Mouse (Mus musculus): ENCODE data around the gene Heatr5b.
"Not testable (repeated sequence)": the region's sequence is repeated elsewhere in the genome, so short reads cannot be mapped to it uniquely, and the experiment has no call there.

The Heatr5b gene

DNA sequence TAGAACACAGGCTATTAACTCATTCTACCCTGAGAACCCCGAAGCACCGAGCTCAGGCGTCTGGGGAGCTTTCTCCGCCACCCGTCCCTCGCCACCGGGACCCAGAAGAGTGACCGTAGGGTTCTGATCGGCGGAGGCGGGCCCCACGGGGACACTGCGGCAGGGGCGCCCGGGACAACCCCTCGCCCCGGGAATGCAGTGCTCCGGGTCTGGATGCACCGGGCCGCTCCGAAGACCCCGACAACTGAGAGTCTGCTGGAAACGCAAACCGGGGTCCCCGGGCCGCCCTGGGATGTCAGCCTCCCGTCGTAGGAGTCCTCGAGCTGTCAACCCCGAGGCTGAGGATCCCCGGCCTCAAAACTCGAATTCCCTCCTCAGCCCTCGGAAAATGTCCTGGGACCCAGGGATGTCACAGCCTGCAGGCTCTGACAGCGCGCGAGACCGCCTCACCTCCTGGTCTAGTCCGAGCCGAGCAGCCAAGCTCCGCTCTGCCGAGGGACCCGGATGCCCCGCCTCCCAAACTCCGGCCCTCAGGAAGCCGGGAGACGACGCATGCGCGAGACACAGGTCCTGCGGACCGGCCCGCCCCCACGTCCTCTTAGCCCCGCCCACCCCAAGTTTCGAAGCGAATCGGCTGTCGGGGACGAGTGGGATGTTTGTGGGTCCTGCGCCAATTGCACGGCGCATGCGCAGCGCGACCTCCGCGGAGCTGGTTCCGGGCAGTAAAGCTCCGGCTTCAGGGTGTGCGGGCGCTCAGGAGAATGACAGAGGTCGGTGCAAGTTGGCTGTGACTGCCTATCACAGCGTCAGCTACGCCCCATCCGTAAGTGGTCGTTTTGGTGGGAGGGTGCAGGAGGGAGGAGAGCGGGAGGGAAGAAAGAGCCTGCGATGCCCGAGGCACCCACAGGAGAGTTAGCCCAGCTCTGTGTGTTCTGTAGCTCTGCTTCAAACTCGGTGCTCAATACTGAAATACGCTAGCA lies at the start of gene Heatr5b, which contains the start of gene Gpatch11:
TSS of gene Heatr5b (minus strand) at position 509 of the 980 bp plus-strand sequence.
TSS of gene Gpatch11 (plus strand) at position 712 of the 980 bp plus-strand sequence.
- in situ Hi-C loops (cut with MboI; ENCODE audit: unreplicated experiment in 2 of 2), result loop anchor here (5.0 to 25.0 kb wide), 2 partner anchors 102 to 1027 kb away; partner anchors contain the start of genes Cebpz (in 1 of the 2) and Ndufaf7 (in 1 of the 2)

DNA sequence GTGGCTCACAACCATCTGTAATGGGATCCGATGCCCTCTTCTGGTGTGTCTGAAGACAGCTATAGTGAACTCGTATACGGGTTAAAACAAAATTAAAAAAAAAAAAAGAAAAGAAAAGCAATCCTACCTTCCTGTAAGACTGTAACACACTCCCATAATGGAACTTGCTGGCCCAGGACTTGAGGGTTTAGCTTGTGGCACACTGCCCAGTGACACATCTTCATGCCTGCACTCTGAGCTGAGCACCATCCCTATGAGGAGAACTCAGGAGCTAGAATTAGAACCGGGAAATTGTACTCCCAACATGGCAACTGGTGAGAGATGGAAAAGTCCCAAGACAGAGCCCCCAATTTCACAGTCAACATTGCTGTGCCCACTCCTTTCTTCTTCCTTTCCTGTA lies 48.1 kb upstream of the Heatr5b start:
- in situ Hi-C loops (cut with MboI; ENCODE audit: unreplicated experiment in 2 of 2), result loop anchor here in 1 of 2 experiments (25.0 kb wide), 1 partner anchor 479 kb away; the partner anchor contains the start of gene Cdc42ep3

DNA sequence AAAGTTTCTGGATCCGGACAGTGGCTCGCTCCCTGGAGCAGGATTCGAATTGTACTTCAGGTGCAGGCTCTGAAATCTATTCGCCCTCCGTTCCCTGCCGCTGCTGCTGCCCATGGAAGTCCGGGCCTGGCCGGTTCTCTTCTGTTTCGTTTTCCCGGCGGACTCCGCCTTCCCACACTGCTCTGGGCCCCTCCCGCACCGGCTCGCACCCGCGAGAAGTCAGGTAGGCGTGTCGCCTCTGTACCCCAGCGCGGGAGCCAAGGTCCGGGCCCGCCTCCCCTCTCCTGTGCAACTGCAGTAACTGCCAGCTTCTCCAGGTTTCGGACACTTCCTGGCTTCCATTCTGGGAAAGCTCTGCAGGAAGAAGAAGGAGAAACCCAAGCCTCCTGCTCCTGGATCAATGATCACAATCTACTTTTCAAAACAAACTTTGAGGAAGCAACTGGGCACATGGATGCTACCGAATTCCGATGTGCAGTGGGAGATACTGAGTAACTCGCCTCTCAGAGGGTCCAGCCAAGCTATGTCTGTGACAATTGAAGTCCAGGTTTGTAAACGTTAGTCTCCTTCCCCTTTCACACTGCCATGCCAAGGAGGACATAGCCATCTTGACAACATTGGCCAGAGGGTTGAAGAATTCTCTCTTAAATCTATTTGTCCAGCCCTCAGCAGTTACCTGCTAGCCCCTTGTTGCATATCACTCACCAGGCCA lies 47.4 kb upstream of the Heatr5b start, which contains the start of gene Eif2ak2:
TSS of gene Eif2ak2 (minus strand) at position 173 of the 712 bp plus-strand sequence.
- in situ Hi-C loops (cut with MboI; ENCODE audit: unreplicated experiment in 2 of 2), result loop anchor here in 1 of 2 experiments (25.0 kb wide), 1 partner anchor 480 kb away; the partner anchor contains the start of gene Cdc42ep3

- in situ Hi-C loops (cut with MboI; ENCODE audit: unreplicated experiment in 2 of 2), result loop anchor here in 1 of 2 experiments (25.0 kb wide), 1 partner anchor 480 kb away; the partner anchor contains the start of gene Cdc42ep3
Measured at GRCm38 (mm10) chr17:78881878-78882304, 46.7 kb upstream of the Heatr5b start.

DNA sequence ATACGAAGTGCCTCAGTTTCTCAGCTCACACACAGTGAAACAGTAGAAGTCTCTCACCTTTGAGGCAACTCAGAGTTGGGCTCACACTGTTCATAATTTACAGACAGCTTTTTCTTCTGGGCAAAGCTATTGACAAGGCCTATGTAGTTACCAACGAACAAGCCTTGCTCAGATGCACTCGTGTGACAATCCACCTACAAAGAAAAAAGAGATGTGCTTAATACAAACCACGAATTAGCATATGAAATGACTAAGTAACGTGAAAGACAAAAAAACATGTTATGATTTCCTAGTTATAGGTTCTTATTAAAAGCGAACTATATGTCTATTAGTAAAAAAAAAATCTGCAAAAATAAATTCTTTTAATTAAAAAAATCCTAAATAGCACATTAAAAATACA lies 38.7 kb upstream of the Heatr5b start:
- in situ Hi-C loops (cut with MboI; ENCODE audit: unreplicated experiment in 2 of 2), result no loop called here

DNA sequence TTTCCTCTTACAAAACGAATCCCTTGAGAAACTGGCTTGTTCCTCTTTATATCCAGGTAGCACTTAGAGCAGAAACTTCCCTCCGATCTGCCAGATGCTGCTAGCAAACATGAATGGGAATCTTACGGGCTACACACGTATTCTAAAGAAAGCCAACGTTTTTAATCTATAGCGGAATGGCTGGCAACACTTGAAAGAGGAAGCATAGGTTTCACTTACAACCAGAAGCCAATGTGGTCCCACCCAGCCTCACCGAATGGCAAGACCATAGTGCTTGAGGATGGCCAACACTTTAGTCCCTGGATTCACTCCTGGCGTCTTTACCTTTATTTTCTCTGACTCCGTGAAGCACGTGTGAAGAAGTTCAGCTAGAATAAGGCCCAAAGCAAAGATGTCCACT lies 21.1 kb upstream of the Heatr5b start:
- in situ Hi-C loops (cut with MboI; ENCODE audit: unreplicated experiment in 2 of 2), result no loop called here

DNA sequence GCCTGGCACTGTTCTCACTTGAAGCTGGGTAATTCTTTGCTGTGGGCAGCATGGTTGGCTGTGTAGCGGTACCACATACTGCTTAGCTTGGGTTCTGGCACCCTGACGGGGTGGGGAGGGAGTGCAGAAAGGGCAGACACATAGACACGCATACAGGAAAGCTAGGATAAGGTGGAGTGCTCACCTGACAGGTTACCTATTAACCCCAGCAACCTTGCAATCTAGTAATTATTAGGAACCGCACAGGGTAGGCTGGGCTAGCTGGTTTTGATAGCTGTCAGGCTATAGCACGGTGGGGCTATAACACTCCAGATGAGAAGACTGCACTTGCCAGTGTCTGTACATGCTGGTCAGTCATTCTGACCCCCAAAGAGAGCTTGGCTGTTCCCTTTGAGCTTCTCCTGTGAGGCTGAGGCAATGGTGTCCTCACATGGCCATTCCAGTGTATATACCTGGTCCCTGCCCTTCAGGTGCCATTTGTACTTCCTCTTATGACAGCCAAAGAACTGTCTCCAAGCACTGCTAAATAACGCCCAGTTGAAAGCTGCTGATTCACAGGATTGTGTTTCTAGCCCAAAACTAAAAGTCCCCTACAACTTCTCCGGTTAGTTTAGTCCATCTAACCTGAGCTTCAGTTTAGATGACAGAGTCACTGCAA lies 7.2 kb upstream of the Heatr5b start:
- in situ Hi-C loops (cut with MboI; ENCODE audit: unreplicated experiment in 2 of 2), result loop anchor here in 1 of 2 experiments (25.0 kb wide), 1 partner anchor 1020 kb away; no protein-coding TSS in a partner anchor

DNA sequence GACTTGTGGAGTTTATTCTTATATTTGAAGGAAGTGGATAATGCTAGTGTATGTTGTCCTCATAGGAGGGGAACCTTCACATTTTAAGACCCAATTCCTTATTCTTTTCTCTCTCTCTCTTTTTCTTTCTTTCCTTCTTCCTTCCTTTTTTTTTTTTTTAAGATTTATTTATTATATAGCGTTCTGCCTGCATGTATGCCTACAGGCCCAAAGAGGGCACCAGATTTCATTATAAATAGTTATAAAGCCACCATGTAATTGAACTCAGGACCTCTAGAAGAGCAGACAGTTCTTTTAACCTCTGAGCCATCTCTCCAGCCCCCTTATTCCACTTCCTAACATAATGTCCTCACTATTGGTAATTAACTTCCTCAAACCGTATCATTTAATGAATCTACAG lies 892 bp upstream of the Heatr5b start:
- in situ Hi-C loops (cut with MboI; ENCODE audit: unreplicated experiment in 2 of 2), result loop anchor here (5.0 to 25.0 kb wide), 2 partner anchors 101 to 1026 kb away; partner anchors contain the start of genes Cebpz (in 1 of the 2) and Ndufaf7 (in 1 of the 2)

DNA sequence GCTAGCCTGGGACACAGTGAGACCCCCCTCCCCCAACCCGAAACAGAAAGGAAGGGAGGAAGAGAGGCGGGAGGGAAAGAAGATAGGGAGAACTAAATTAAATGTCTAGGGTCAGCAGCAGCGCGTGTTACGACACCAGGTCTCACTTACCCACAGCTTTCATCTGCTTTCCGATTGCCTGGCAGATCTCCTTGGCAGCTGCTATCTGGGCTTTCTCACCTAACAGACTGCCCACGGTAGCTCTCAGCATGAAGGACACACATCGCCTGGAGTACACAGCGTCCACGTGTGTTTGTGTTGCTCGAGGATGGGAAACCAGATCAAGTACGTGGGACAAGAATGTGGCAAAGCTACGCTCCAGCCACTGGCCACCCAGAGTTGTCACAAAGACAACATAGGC lies 10.8 kb downstream of the Heatr5b start:
- in situ Hi-C loops (cut with MboI; ENCODE audit: unreplicated experiment in 2 of 2), result loop anchor here in 1 of 2 experiments (25.0 kb wide), 2 partner anchors 888 to 1013 kb away; partner anchors contain the start of gene Cyp1b1

DNA sequence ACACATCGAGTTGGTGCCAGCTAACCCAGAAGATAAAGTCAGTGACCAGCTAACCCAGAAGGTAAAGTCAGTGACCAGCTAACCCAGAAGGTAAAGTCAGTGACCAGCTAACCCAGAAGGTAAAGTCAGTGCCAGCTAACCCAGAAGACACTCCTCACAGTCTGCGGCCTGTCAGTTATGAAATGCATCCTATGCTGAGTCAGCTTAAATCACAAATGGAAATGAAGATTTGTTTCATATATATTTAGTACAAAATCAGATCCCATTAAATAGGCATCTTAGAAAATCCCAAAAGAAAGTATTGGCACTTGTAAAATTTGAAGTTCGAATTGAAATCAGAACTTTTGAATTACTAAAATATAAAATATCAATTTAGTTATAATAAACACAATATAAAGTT lies 25.6 kb downstream of the Heatr5b start:
- in situ Hi-C loops (cut with MboI; ENCODE audit: unreplicated experiment in 2 of 2), result loop anchor here (5.0 to 25.0 kb wide), 4 partner anchors 765 to 1028 kb away; partner anchors contain the start of gene Cyp1b1 (in 1 of the 2)

DNA sequence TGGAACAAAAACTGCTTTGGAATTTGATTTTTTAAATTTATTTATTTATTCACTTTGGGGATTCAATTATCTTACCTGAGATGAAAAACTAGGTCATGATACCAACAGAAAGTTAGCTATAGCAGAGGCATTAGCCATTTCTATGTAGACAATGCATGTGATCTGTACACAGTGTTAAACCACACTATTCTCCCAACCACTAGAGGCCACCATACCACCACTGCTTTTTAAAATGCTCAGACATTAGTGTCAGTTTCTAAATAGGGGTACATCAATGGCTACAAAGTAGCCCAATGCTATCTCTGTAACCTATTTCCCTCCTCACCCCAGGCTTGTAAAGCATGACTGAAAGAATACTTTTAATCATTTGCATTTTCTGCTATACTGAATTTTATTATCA lies 26.1 kb downstream of the Heatr5b start:
- in situ Hi-C loops (cut with MboI; ENCODE audit: unreplicated experiment in 2 of 2), result loop anchor here (5.0 to 25.0 kb wide), 4 partner anchors 766 to 1028 kb away; partner anchors contain the start of gene Cyp1b1 (in 1 of the 2)

DNA sequence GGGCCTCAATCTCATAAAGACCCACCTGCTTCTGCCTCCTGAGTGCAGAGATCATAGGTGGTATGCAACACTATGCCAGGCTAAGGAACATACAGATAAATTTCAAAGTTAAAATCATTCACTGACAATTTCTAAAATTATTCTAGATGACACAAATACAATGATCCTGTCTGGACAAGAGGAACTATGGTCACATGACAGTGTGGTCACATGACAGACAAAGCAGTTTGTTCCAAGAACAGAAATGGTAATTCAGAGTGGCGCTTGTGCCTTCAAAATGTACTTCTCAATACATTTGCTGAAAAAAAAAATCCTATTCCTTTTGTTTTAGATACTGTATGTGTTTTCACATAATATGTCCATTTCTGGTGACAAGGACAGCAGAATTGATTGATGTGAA lies 37.9 kb downstream of the Heatr5b start:
- in situ Hi-C loops (cut with MboI; ENCODE audit: unreplicated experiment in 2 of 2), result no loop called here

- in situ Hi-C loops (cut with MboI; ENCODE audit: unreplicated experiment in 2 of 2), result no loop called here
Measured at GRCm38 (mm10) chr17:78794390-78794789, 40.8 kb downstream of the Heatr5b start.

DNA sequence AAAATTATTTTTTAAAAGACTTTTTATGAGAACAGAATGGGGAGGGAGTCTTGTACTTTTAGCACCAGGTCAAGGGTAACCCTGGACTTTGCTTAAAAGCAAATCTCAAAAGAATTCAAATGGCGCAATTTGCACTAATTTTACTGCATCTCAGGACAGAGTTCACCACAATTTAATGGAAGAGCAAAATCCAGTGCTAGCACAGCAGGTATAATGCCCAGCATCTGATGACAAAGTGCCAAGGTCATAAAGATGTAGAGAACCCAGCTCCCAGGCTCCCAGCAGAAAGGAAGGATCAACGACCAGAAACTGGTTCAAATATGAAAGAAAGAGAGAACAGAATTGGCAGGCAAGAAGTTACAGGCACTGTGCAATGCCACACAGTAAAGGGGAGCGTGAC lies 43.0 kb downstream of the Heatr5b start:
- in situ Hi-C loops (cut with MboI; ENCODE audit: unreplicated experiment in 2 of 2), result no loop called here

DNA sequence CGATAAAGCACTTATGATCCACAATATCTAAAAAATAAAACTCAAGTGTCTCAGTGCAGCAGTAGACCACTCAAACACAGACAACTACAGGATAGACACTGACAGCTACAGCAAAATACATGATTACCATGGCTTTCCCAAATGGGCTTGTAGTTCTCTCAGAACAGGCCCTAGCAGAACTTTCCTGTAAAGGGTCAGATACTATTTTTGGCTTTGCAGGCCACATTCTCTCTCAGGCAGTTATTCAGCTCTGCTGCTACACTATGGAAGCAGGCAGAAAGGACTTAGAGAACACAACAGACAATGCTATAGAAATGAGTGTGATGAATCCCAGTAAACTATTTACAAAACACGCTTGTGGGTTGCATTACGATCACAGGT lies 43.5 kb downstream of the Heatr5b start:
- in situ Hi-C loops (cut with MboI; ENCODE audit: unreplicated experiment in 2 of 2), result no loop called here

DNA sequence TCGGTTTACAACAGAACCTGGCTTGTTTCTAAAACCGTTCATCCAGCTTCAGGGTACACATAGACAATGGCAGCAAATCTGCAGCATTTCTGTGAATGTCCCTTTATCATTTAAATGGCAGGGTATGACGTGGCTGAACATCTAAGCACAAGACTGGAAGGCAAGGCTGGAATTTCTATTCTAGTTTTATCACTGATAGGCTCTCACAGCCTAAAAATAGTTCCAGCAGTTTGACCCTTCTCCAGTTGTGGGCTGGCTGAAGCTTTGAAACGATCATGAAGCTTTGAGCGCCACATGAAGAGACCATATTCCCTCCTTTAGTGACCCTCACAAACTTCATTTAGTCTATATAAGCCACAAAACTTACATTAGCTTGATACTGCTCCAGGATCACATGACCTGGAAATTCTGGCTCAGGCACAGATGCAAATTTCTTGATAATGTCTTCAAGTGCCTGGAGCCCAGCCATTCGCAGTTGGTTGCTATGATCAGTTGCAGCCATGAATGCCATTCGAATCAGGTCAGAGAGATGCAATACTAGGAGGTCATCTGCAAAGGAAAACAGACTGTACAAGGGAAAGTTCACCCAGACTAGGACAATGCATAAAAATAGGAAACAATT lies 44.0 kb downstream of the Heatr5b start:
- in situ Hi-C loops (cut with MboI; ENCODE audit: unreplicated experiment in 2 of 2), result no loop called here

DNA sequence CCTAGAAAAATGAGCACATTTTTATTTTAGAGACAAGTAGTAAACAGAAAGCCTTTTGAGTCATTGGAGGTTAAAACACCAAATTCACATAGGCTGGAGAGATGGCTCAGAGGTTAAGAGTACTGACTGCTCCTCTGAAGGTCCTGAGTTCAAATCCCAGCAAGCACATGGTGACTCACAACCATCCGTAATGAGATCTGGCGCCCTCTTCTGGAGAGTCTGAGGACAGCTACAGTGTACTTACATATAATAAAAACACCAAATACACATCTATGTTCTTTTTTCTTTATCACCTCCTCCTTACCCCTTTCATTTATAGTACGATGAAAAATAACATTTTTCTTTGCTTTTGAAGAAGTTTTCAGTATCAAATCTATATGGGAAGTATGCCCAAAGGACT lies 46.9 kb downstream of the Heatr5b start:
- in situ Hi-C loops (cut with MboI; ENCODE audit: unreplicated experiment in 2 of 2), result not testable (repeated sequence)

GRCm38 (mm10) chr17:78778765-78779164 lies 56.4 kb downstream of the Heatr5b start:
- in situ Hi-C loops (cut with MboI; ENCODE audit: unreplicated experiment in 2 of 2), result no loop called here

- in situ Hi-C loops (cut with MboI; ENCODE audit: unreplicated experiment in 2 of 2), result no loop called here
Measured at GRCm38 (mm10) chr17:78772317-78772716, 62.8 kb downstream of the Heatr5b start.
